Mouse (Mus musculus) lung, embryonic 15.5 days (tissue): Measurements from ENCODE around the gene Gm3402. TPM values are rescaled to one million over a fixed set of nuclear protein-coding genes. Genes with fewer than 3 reads are reported as not detected.
"Not testable (repeated sequence)": the region's sequence is repeated elsewhere in the genome, so short reads cannot be mapped to it uniquely, and the experiment has no call there.

Experiments used
- ATAC-seq: fragments of 200-750 bp; cut with Nextera tagmentation; 2 replicates; pipeline ENCODE4 v1.8.0; 2017; ENCODE audit warnings: moderate number of reproducible peaks, borderline replicate concordance; ENCODE audit not compliant: low FRiP score, low TSS enrichment; ENCODE audit errors: extremely low read depth
- H3K27ac ChIP-seq: fragments of 300-500 bp; sonication (generic); 2 replicates; pipeline ENCODE4 v1.5.1; 2015; ENCODE audit warnings: moderate library complexity, mild to moderate bottlenecking, inconsistent platforms
- H3K27me3 ChIP-seq: fragments of 300-500 bp; sonication (generic); 2 replicates; pipeline ENCODE4 v1.6.1; 2015; ENCODE audit warnings: inconsistent platforms
- H3K36me3 ChIP-seq: fragments of 300-500 bp; sonication (generic); 2 replicates; pipeline ENCODE4 v1.6.1; 2015; ENCODE audit warnings: inconsistent platforms
- H3K4me1 ChIP-seq: fragments of 300-500 bp; sonication (generic); 2 replicates; pipeline ENCODE4 v1.6.1; 2015; ENCODE audit warnings: inconsistent platforms
- H3K4me2 ChIP-seq: fragments of 300-500 bp; sonication (generic); 2 replicates; pipeline ENCODE4 v1.6.1; 2015; ENCODE audit warnings: inconsistent platforms, mild to moderate bottlenecking, moderate library complexity
- H3K4me3 ChIP-seq: fragments of 300-500 bp; sonication (generic); 2 replicates; pipeline ENCODE4 v1.5.1; 2015; ENCODE audit warnings: mild to moderate bottlenecking, inconsistent platforms
- H3K9ac ChIP-seq: fragments of 300-500 bp; sonication (generic); 2 replicates; pipeline ENCODE4 v1.6.1; 2015; ENCODE audit warnings: inconsistent platforms
- H3K9me3 ChIP-seq: fragments of 300-500 bp; sonication (generic); 2 replicates; pipeline ENCODE4 v1.6.1; 2016; ENCODE audit warnings: inconsistent platforms
- WGBS: fragments of 180-500 bp; shearing (Covaris S2); methylation state at CpG from one replicate; pipeline ENCODE4 v1.1.7; 2015; 5-methylcytosine and 5-hydroxymethylcytosine counted together
- polyA plus RNA-seq: library from polyadenylated mRNA; unstranded; fragments of >200 nt; fragmentation: Nextera tagmentation; extraction: Ambion mirVana; gene quantifications from 2 replicates; pipeline ENCODE4 v1.2.1, GENCODE M21; 2015

The Gm3402 gene
- not detected in 2 replicates for polyA plus RNA-seq

GRCm38 (mm10) chr5:146513823-146514222 is at the start of gene Gm3402:
Gm3402 (plus strand) TSS chr5:146514123.
- WGBS, result 78% methylated on average over 2 of the region's 5 CpGs
- not testable (repeated sequence) for H3K4me3 ChIP-seq

GRCm38 (mm10) chr5:146466663-146467062 is 47.3 kb upstream of the Gm3402 start:
- Histone ChIP-seq H3K9me3 (no peaks in the 10 kb centered on the region), H3K36me3 (no peaks in the 10 kb centered on the region), H3K4me2 (no peak overlapping the region), H3K27me3 (no peaks in the 10 kb centered on the region), H3K4me3 (no peak overlapping the region), H3K4me1 (no peaks in the 10 kb centered on the region), H3K27ac (no peak overlapping the region), H3K9ac (no peak overlapping the region)
- no peak for ATAC-seq
- WGBS, result 91% methylated on average over 19 of the region's 19 CpGs

More at GRCm38 (mm10) chr5:146513823-146514222, at the start of gene Gm3402:
- H3K27me3 ChIP-seq, H3K36me3 ChIP-seq, H3K27ac ChIP-seq, H3K9me3 ChIP-seq, H3K9ac ChIP-seq, ATAC-seq, H3K4me1 ChIP-seq, H3K4me2 ChIP-seq: not testable (repeated sequence)

DNA sequence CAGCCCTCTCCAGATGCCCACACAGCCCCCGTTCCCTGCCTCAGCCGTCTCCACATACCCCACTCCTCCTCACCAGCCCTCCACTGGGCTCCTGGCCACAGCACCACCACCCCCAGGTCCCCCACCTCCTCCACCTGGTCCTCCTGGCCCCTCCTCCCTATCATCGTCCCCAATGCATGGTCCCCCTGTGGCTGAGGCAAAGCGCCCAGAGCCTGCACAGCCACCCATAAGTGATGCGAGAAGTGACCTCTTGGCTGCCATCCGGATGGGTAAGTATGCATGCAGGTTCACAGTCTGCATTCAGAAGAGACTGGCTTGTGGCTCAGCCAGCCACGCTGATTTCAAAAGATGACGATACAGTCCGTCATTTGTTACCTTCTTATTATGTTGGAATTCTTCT is 45.6 kb upstream of the Gm3402 start:
- no peak overlapping the region for H3K4me3 ChIP-seq
- no peak overlapping the region for H3K4me2 ChIP-seq
- 89% methylated on average over 9 of the region's 9 CpGs for WGBS
- no peak overlapping the region for H3K9ac ChIP-seq
- no peaks in the 10 kb centered on the region for H3K27me3 ChIP-seq
- no peaks in the 10 kb centered on the region for H3K4me1 ChIP-seq
- no peaks in the 10 kb centered on the region for H3K36me3 ChIP-seq
- no peak for ATAC-seq
- H3K9me3 ChIP-seq, result no peaks in the 10 kb centered on the region
- H3K27ac ChIP-seq, result no peak overlapping the region

- 82% methylated on average over 9 of the region's 9 CpGs for WGBS
- Histone ChIP-seq H3K27ac (no peak overlapping the region), H3K27me3 (no peaks in the 10 kb centered on the region), H3K4me1 (no peaks in the 10 kb centered on the region), H3K9me3 (no peaks in the 10 kb centered on the region), H3K36me3 (no peaks in the 10 kb centered on the region), H3K4me3 (no peak overlapping the region), H3K9ac (no peak overlapping the region), H3K4me2 (no peak overlapping the region)
- no peak for ATAC-seq
Observed at GRCm38 (mm10) chr5:146470821-146471220, 43.1 kb upstream of the Gm3402 start.

DNA sequence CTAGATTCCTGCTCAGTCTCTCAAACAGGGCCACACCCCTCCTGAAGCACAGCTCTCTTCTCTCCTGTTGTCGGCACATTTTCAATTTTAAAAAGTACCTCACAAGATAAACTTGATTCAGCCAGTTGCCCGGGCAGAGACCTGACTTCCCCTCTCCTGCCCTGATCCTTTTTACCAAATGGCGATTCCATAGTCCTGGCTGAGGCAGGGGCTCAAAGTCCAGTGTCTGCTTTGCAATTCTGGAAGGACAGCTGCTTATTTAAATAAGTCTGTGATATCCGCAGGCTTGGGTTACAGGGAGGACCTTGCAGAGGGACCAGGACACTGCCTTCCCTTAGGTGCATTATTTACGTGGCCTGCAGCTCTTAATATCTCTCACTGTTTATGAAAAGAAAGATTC is 42.6 kb upstream of the Gm3402 start:
- WGBS, result 73% methylated on average over 5 of the region's 5 CpGs
- no peak for ATAC-seq
- H3K27me3 ChIP-seq, result no peaks in the 10 kb centered on the region

GRCm38 (mm10) chr5:146471821-146472220 is 42.1 kb upstream of the Gm3402 start:
- ATAC-seq, result no peak
- WGBS, result 85% methylated on average over 12 of the region's 12 CpGs
- Histone ChIP-seq H3K9me3 (no peaks in the 10 kb centered on the region), H3K36me3 (no peaks in the 10 kb centered on the region), H3K4me2 (no peak overlapping the region), H3K9ac (no peak overlapping the region), H3K27ac (no peak overlapping the region), H3K27me3 (no peaks in the 10 kb centered on the region), H3K4me3 (no peak overlapping the region), H3K4me1 (no peaks in the 10 kb centered on the region)

More for the DNA sequence above, 42.6 kb upstream of the Gm3402 start:
- Histone ChIP-seq H3K9me3 (no peaks in the 10 kb centered on the region), H3K4me3 (no peak overlapping the region), H3K9ac (no peak overlapping the region), H3K36me3 (no peaks in the 10 kb centered on the region), H3K4me1 (no peaks in the 10 kb centered on the region), H3K4me2 (no peak overlapping the region), H3K27ac (no peak overlapping the region)

- H3K9ac ChIP-seq, H3K36me3 ChIP-seq, H3K4me3 ChIP-seq, H3K27me3 ChIP-seq, H3K4me1 ChIP-seq, ATAC-seq, H3K4me2 ChIP-seq, H3K9me3 ChIP-seq, H3K27ac ChIP-seq: not testable (repeated sequence)
- WGBS, result 8% methylated on average over 4 of the region's 4 CpGs
Observed at GRCm38 (mm10) chr5:146479564-146479963, 34.4 kb upstream of the Gm3402 start.

GRCm38 (mm10) chr5:146481665-146482064 is 32.3 kb upstream of the Gm3402 start, which contains the start of gene Gm6408:
Gm6408 (plus strand) TSS chr5:146481965.
- H3K9me3 ChIP-seq, H3K4me3 ChIP-seq, H3K27me3 ChIP-seq, H3K4me1 ChIP-seq, H3K27ac ChIP-seq, ATAC-seq, H3K36me3 ChIP-seq, H3K9ac ChIP-seq, H3K4me2 ChIP-seq: not testable (repeated sequence)
- WGBS, result 75% methylated on average over 3 of the region's 3 CpGs

GRCm38 (mm10) chr5:146488959-146489358 is 25.0 kb upstream of the Gm3402 start:
- not testable (repeated sequence) for H3K4me1 ChIP-seq, H3K27me3 ChIP-seq, H3K4me2 ChIP-seq, H3K27ac ChIP-seq, H3K9ac ChIP-seq, H3K9me3 ChIP-seq, ATAC-seq, H3K36me3 ChIP-seq, H3K4me3 ChIP-seq
- 5% methylated on average over 3 of the region's 4 CpGs for WGBS

GRCm38 (mm10) chr5:146491063-146491462 is 22.9 kb upstream of the Gm3402 start, which contains the start of gene Gm6370:
Gm6370 (plus strand) TSS chr5:146491363.
- not testable (repeated sequence) for H3K27ac ChIP-seq, ATAC-seq, H3K9me3 ChIP-seq, H3K4me2 ChIP-seq, H3K4me3 ChIP-seq, H3K4me1 ChIP-seq, H3K27me3 ChIP-seq, H3K9ac ChIP-seq, H3K36me3 ChIP-seq
- WGBS, result no CpG with 5 or more reads among the region's 5 CpGs

DNA sequence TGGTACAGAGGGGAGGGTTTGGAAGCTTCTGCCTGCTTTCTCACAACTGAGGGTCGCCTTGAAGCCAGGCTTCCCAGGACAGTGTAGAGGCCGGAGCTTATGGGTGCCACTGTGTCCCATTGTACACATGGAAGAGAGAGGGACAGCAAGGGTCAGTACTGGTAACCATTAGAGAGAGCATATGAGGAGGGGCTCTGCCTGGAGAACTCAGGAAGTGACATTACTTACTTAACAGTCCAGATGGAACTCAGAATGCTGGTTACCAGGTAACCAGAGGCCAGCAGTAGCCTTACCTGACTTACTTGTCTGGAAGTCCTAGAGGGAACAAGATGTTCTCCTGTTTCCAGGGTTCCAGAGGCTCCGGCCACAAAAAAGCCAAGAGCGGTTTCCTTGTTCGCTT is 11.8 kb upstream of the Gm3402 start, which contains the start of gene 4930449I24Rik:
Gene 4930449I24Rik, plus strand, starts transcription at position 301 of the 400 bp plus-strand sequence.
- no CpG with 5 or more reads among the region's 5 CpGs for WGBS
- not testable (repeated sequence) for H3K27me3 ChIP-seq, H3K9ac ChIP-seq, H3K4me1 ChIP-seq, H3K27ac ChIP-seq, H3K36me3 ChIP-seq, H3K4me2 ChIP-seq, H3K9me3 ChIP-seq, ATAC-seq, H3K4me3 ChIP-seq

DNA sequence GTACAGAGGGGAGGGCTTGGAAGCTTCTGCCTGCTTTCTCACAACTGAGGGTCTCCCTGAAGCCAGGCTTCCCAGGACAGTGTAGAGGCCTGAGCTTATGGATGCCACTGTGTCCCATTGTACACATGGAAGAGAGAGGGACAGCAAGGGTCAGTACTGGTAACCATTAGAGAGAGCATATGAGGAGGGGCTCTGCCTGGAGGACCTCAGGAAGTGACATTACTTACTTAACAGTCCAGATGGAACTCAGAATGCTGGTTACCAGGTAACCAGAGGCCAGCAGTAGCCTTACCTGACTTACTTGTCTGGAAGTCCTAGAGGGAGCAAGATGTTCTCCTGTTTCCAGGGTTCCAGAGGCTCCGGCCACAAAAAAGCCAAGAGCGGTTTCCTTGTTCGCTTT is 11.6 kb downstream of the Gm3402 start, which contains the start of gene Gm3404:
Gene Gm3404, plus strand, starts transcription at position 301 of the 400 bp plus-strand sequence.
- not testable (repeated sequence) for H3K36me3 ChIP-seq, H3K4me1 ChIP-seq, H3K9me3 ChIP-seq, H3K27ac ChIP-seq, H3K4me2 ChIP-seq, H3K4me3 ChIP-seq, ATAC-seq, H3K27me3 ChIP-seq, H3K9ac ChIP-seq
- WGBS, result 96% methylated on average over 3 of the region's 3 CpGs

- not testable (repeated sequence) for H3K27me3 ChIP-seq, ATAC-seq, H3K9me3 ChIP-seq, H3K9ac ChIP-seq, H3K4me2 ChIP-seq, H3K36me3 ChIP-seq, H3K4me3 ChIP-seq, H3K27ac ChIP-seq, H3K4me1 ChIP-seq
- 100% methylated on average over 3 of the region's 3 CpGs for WGBS
Observed at GRCm38 (mm10) chr5:146537347-146537746, 23.4 kb downstream of the Gm3402 start, which contains the start of gene Gm3409. Gm3409 (plus strand) TSS chr5:146537647.
